Mouse (Mus musculus) layer of hippocampus, postnatal 25 days (tissue): ENCODE measurements around the gene Gm49368. TPM values are rescaled to one million over a fixed set of nuclear protein-coding genes. Genes with fewer than 3 reads are reported as not detected.

ENCODE experiments used
- DNase-seq, 2 experiments: peaks; one replicate each; pipeline ENCODE4 v3.0.0; 2022; ENCODE audit warnings: mixed read lengths in 2 of 2, low spot score in 1 of 2; ENCODE audit errors: extremely low spot score in 1 of 2
- total RNA-seq, 2 experiments: library from RNA; stranded (reverse); gene quantifications; 2 replicates each; pipeline ENCODE4 v1.2.3; 2021

Gm49368 gene
- total RNA-seq, 2 experiments from 2014 or later = not detected

DNA sequence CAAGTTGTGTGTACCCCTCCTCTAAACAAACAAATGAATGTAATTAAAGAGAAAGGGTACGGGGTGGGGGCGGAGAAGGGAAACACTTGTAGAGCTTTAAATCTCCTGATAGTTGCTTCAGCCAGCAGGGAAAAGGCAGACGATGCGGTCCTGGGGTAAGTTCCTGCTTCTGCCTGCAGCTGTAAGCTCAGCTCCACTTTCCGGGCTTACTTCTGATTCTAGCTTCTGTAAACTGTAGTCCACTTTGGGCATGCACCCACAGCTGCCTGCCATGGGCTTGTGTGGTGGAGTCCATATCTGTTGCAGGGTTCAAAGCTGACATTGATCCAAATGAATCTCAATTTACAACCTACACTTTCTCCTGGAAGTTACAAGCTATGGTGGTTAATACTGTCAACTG is 9.4 kb upstream of the Gm49368 start:
- no peak for DNase-seq

DNA sequence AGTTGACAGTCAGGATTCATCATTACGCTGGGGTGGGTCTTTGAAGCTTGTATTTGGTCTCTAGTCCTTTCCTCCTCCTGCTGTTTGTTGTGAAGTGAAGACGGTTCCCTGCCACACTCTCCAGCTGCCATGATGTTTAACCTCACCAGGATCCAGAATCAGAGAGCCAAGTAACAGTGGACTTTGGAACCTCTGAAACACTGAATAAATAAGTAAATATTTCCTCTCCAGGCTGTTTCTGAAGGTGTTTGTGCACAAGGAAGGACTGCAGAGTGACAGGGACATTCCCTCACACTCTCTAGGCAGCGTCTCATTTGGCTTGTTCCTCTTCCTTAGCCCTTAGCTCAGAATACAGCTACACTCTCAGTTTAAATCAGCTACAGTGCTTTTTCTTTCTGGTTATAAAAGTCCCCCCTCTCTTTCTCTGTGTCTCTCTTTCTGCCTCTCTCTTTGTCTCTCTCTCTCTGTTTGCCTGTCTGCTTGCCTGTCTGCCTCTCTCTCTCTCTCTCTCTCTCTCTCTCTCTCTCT is 5.5 kb upstream of the Gm49368 start:
- no peak for DNase-seq

DNA sequence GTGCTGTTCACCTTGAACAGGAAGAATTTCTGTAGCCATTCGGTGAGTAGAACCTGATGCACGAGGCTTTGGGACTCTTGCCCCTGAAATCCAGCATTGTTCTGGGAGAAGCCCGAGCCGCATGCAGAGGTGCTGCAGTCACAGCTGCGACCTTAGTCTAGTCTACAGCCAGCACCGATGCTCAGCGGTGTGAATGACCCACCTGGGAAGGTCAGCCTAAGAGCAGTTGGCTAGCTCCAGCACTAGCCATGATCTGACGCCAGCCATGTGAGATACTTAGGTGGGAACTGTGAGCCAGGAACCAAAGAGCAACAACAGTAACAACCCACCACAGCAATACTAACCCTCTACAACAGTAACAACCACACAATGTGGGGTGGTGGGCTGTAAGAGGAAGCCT is 4.6 kb upstream of the Gm49368 start:
- no peak for DNase-seq

DNA sequence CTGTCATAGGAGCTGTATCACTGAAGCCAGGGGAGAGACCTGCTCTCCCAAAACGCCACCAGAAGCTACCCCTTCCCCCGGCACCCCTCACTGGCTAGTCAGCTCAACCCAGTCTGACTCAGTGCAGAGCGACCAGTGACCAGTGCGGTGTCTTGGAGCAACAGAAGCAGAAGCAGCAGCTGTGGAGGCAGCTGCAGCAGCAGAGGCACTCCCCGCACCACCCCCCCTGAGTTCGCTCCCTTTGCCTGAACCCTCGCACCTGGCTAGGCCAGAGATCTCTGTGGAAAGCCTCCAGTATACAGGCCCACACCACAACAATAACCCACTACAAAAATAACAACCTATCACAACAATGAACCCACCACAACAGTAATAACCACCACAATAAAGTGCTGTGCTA is 3.9 kb upstream of the Gm49368 start:
- DNase-seq = no peak

DNA sequence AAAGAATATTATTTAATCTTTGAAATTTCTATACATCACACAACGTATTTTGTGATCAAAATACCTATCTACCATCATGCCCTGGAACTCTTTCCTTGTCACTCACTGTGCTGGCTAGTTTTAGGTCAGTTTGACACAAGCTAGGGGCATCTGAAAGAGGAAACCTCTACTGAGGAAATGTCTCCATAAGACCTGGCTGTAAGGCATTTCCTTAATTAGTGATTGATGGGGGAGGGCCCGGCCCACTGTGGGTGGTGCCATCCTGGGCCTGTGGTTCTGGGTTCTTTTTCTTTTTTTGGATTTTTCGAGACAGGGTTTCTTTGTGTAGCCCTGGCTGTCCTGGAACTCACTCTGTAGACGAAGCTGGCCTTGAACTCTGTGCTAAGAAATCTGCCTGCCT is 3.4 kb upstream of the Gm49368 start:
- no peak for DNase-seq

DNA sequence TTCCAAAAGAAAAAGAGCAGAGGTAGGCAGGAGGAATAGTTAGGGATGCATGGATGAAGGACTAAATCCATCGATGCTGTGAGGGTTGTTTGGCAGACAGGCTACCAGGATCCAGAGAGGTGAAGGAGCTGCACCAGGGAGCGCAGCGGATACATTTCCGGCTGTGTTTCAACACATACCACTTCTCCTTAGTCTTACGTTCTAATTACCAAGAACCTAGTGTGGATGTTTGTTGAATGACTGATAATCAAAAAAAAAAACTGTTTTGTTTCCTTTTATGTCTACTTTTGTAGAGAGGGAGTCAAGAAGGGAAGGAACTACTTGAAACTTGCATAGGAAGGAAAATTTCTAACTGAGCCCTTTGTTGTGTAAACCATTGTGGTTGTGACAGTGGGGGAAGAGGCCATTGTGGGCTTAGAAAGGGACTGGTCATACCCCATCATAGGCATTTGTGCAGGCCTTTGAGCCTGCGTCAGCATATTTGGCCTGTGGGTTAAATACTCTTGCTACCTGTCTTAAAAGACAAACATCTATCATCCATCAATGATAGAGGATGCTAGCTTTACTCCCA is 813 bp downstream of the Gm49368 start:
- DNase-seq = no peak

DNA sequence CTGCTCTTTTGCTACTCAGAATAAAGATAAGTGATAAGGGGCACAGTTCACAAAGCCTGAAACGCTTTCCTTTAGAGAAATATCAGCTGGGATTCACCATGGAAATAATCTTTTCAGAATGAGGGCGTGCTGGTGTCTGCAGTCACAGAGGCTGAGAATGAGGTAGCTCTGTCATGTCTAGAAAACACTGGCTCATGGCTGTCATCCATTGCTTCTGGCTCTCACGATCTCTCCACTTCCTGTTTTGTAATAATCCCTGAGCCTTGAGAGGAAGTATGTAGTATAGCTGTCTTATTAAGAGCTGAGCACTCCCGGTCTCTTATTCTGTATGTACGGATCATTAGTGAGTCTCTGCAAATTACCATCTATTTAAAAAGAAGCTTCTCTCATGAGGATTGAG is 3.1 kb downstream of the Gm49368 start:
- DNase-seq = no peak

DNA sequence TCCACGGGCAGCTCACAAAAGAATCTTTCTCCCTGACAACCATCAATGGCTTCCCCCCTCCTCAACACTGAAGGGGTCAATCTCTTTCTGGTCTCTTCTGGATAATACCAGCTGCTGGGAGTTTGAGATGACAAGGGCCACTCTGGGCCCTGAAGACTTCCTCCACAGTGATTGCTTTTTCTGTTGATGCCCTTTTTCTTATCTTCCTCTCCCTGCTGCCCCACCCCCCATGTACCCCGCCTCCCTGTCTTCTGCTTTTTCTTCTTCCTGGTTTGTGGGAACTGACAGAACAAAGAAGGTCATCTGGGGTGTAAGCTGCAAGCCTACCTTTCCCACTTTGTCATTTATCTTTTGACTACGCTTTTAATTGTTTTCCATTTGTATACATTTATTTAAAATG is 5.4 kb downstream of the Gm49368 start:
- DNase-seq = no peak

DNA sequence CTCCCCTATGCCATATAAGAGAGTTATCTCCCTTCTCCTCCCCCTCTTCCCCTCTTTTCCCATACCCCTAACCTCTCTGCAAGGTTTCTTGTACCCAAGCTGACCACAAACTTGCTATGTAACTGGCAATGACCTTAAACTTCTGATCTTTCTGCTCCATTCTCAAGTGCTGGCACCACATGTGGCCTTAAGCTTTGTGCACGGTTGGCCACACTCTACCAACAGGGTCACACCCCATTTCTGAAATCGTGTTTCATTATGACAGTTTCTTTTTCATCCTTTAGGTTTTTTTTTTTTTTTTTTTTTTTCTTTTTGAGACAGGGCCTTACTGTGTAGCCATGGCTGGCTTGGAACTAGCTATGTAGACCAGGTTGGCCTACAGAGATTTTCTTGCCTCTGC is 7.4 kb downstream of the Gm49368 start:
- no peak for DNase-seq

DNA sequence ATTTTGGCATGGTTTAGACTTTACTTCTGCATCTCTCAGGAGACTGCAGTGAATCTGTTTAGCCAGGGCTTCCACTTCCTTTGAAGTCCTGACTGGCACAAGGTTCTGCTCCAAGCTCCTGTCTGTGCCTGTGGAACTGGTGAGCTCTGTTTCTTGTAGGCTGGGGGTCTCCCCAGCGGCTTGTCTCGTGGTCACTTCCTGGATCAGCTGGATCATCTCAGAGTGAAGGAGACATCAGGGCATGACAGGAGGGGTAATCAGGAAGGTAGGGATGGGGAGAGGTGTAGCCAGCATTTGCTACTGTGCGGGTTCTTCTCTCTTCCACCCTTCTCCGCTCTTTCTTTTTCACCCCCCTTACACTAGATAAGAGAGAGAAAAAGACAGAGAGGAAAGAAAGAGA is 9.3 kb downstream of the Gm49368 start:
- DNase-seq = no peak

DNA sequence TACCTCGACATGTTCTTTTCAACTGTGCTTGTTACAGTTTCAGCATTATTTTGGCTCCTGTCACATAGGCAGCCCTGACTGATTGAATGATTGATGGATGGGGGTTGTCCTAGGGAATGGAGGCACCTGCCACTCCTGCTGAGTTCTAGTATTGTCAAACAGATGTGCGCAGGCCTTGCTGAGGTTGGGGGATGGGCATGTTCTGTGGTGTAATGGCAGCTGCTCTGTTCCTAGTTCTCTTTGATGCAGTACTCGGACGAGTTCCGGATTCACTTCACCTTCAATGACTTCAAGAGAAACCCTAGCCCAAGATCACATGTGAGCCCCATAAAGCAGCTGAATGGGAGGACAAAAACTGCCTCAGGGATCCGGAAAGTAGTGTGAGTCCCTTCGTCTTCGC is 17.5 kb downstream of the Gm49368 start:
- no peak for DNase-seq

DNA sequence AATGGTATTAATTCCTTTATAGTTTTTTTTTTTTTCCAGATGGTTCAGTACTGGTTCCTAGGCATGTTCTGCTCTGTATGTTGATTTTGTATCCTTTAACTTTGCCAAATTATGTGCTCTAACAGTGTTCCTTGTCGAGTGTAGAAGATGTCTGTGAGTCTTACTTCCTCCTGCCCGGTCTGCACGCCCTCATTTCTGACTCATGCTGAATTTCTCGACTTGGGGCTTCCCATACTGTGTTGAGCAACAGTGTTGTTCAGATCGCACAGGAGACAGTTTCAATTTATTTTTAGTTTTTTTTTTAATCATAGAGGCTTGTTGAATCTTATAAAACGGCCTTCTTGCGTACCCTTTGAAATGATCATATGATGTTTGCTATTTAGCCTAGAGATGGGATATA is 26.7 kb downstream of the Gm49368 start:
- no peak for DNase-seq

DNA sequence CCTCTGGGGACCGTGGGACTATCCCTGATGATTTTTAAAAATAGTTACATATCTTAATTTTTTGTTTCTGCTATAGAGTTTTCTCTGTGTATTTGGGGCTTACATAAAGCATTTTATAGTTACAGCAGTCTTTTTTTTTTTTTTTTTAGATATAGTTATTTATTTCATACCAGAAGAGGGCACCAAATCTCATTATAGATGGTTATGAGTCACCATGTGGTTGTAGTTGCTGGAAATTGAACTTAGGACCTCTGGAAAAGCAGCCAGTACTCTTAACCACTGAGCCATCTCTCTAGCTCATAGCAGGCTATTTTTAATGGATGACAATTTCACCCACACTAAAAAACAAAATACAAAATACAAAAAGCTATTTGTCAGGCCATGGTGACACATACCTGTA is 35.7 kb downstream of the Gm49368 start:
- DNase-seq = no peak

DNA sequence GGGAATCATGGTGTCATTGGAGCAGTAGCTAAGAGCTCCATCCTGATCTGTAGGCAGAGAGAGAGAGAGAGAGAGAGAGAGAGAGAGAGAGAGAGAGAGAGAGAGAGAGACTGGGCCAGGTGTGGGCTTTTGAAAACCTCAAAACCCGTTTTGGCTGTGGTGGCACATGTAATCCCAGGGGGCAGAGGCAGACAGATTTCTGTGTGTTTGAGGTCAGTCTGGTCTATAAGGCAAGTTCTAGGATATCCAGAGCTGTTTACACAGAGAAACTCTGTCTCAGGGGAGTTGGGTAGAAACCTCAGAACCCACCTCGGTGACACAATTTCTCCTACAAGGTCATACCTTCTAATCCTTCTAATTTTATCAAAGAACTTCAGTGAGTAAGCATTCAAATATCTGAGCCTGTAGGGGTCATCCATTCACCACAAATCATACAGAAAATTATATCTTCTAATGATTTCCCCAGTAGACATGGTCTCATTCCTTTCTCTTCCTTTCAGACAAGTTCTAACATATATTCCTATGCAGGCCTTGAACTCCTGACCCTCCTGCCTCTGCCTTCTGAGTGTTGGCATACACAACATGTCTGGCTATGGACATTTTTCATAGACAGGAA is 38.4 kb downstream of the Gm49368 start:
- no peak for DNase-seq

DNA sequence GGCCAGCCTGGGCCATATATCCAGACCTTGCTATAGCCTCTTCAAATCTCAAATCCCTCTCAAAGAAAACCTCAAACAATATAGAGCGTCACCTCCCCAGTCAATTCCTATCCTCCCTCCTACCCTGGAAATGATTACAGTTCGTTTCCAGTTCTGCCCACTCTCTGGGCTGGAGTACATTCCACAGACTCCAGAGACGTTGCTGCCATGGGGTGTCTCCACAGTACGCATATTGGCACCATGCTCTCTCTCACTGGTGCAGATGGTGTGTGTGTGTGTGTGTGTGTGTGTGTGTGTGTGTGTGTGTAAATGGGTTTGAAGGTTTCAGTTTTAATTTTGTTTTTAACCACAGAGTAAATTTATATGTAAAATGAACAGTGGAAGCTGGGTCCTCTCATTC is 42.8 kb downstream of the Gm49368 start:
- peak; percentile 34 to 47 for DNase-seq

DNA sequence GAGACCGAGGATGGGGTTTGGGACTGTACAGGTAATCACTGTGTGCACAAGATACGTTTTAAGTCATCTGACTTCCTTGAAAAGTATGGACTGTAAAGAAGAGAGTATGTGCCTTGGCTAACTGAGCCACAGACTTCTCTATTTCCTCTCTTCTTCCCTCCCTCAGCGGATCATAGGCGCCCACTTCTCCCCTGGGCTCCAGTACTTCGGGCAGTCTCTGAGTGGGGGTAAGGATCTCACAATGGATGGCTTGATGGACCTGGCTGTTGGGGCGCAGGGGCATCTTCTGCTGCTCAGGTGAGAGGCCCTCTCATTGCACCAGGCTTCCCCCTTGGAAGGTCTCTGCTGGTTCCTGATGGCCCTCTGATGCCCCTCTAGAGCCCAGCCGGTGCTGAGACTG is 45.0 kb downstream of the Gm49368 start:
- DNase-seq = no peak

DNA sequence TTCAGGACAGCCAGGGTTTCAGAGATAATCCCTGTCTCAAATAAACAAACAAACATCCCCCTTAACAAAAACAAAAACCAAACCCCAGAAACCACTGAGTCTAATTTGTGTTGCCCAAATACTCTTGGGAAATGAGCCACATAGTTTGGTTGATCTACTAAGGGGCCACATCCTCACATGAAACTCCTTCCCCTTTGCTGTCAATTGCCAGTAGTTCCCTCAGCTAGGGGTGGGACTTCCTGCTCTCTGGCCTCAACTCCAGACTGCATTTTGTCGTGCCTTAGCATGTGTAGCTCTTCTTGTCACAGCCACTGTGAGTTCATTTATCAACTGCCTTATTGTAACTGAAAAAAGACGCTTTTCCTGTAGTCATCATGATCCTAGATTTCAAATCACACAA is 47.8 kb downstream of the Gm49368 start:
- DNase-seq = no peak

DNA sequence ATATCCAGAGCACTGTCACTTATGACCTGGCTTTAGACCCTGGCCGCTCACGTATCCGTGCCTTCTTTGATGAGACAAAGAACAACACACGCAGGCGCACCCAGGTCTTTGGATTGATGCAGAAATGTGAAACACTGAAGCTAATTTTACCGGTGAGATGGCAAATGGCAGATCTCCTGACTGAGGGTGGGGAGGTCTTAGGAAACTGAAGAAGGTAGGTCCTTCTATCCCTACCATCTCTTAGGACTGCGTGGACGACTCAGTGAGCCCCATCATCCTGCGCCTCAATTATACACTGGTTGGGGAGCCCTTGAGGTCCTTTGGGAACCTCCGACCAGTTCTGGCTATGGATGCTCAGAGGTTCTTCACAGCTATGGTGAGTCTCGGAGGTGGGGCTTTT is 49.6 kb downstream of the Gm49368 start:
- no peak for DNase-seq

DNA sequence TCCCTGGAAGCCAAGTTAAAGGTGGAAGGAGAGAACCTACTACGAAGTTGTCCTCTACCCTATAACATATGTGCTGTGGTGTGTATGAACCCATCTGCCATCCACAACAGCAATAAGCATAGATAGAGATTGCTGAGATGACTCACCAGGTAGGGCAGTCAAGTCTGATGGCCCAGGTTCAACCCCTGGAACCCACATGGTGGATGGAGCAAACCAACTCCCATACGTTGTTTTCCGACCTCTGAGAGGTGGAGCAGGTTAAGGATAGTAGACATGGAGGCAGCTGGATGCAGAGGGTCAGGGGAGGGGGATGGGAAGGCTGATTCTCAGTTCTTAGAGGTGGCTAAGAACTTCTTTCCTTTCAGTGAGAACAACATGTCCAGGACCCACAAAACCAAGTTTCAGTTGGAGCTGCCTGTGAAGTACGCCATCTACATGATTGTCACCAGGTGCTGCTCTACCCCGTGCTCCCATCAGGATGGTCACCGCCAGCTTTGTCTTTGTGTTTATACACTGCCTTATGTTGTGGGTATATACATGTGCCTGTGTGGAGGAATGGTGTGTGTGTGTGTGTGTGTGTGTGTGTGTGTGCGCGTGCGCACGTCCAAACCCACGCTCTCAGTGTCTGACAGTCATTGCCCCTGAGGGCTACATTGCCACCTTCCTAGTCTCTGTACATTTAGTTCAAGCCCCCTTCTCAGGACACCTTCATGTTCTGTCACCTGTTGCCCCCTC is 52.1 kb downstream of the Gm49368 start:
- DNase-seq = no peak

DNA sequence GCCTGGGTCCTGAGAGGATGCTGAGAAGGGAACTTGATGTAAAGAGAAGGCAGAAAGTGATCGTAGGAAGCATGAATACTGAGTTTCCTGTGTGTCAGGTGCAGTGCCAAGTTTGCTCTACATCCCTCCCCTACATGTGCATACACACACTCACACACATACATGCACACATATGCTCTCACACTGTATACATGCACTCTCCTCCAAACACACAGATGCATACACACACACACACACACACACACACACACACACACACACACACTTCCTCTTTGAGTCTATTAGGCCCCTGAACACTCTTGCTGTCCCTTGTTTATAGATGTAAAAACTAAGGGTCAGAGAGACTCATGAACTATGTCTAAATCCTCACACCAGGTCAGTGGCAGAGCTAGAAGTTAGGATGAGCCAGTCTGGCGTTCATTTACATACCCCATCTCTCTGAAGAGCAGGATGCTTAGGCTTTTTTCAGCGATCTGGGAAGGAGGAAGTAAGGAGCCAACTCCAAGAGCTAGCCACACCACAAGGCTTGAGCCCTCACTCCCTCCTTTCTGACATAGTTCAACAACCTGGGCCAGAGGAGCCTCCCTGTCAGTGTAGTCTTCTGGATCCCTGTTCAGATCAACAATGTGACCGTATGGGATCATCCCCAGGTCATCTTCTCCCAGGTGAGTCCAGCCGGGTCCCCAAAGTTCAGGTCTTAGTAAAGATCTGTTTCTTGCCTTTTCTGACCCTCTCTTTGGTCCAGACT is 52.9 kb downstream of the Gm49368 start:
- DNase-seq = no peak

DNA sequence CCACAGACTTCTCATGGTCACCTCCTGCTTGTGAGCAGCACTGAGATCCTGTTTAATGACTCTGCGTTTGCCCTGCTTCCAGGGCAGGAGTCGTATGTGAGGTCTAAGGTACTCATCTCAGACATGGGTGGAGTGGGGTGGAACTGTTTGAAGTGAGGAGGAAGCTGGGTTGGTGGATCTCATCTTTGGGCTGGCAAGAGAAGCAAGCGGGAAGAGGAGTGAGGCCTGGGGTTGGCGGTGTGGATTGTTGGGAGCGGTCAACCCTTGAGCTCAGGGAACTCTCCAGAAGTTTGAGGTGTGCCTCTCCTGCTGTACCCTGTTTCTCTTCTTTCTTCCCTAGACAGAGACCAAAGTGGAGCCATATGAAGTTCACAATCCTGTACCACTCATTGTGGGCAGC is 53.9 kb downstream of the Gm49368 start:
- DNase-seq = no peak
